Mouse (Mus musculus) MEL (cell line): ENCODE data around the gene Abl1. TPM values are rescaled to one million over a fixed set of nuclear protein-coding genes. Genes with fewer than 3 reads are reported as not detected.

Experiments used
- DNase-seq: peaks from one replicate; pipeline ENCODE4 v3.0.0; 2011; ENCODE audit warnings: low read depth, low spot score
- H3K27ac ChIP-seq: 2 replicates; pipeline ENCODE4 v1.5.1; 2012; ENCODE audit warnings: low read depth, mild to moderate bottlenecking, control low read depth, low read length, moderate library complexity; ENCODE audit not compliant: control insufficient read depth
- H3K27me3 ChIP-seq, 2 experiments: fragments of 150-350 bp in 1 of 2; sonication (generic) in 1 of 2; 2 replicates each; pipeline ENCODE4 v1.6.1; 2012; ENCODE audit warnings: low read length in 2 of 2, mild to moderate bottlenecking in 2 of 2, improper control_type of control experiment in 1 of 2, moderate library complexity in 1 of 2; ENCODE audit not compliant: insufficient read depth in 2 of 2, control insufficient read depth in 1 of 2
- H3K36me3 ChIP-seq, 2 experiments: 2 replicates each; pipeline ENCODE4 v1.6.1; 2012 to 2014; ENCODE audit warnings: low read length in 2 of 2, improper control_type of control experiment in 1 of 2, inconsistent platforms in 1 of 2, mild to moderate bottlenecking in 1 of 2; ENCODE audit not compliant: insufficient read depth in 2 of 2, control insufficient read depth in 1 of 2
- H3K4me1 ChIP-seq, 2 experiments: fragments of 150-350 bp in 1 of 2; sonication (generic) in 1 of 2; 2 replicates each; pipeline ENCODE4 v1.6.1; 2012; ENCODE audit warnings: low read length in 2 of 2, improper control_type of control experiment in 1 of 2, mild to moderate bottlenecking in 1 of 2; ENCODE audit not compliant: insufficient read depth in 2 of 2, control insufficient read depth in 1 of 2
- H3K4me3 ChIP-seq, 2 experiments: fragments of 150-350 bp in 1 of 2; sonication (generic) in 1 of 2; 2 replicates each; pipeline ENCODE4 v1.5.1; 2012; ENCODE audit warnings: low read depth in 2 of 2, low read length in 2 of 2, mild to moderate bottlenecking in 2 of 2, moderate library complexity in 2 of 2, control low read depth in 1 of 2, improper control_type of control experiment in 1 of 2; ENCODE audit not compliant: control insufficient read depth in 1 of 2, insufficient read depth in 1 of 2
- H3K79me2 ChIP-seq: 2 replicates; pipeline ENCODE4 v1.6.1; 2012; ENCODE audit warnings: mild to moderate bottlenecking, low read length, moderate library complexity; ENCODE audit not compliant: control insufficient read depth, poor library complexity, insufficient read depth
- H3K9ac ChIP-seq: 2 replicates; pipeline ENCODE4 v1.6.1; 2012; ENCODE audit warnings: low read depth, mild to moderate bottlenecking, control low read depth, low read length, moderate library complexity; ENCODE audit not compliant: control insufficient read depth, poor library complexity, severe bottlenecking
- H3K9me3 ChIP-seq: fragments of 150-350 bp; sonication (generic); replicated peaks from 2 replicates; pipeline ENCODE4 v1.6.1; 2012; ENCODE audit warnings: mild to moderate bottlenecking, low read length, improper control_type of control experiment, moderate library complexity; ENCODE audit not compliant: insufficient read depth
- CHD1 ChIP-seq: IDR thresholded peaks from 2 replicates; pipeline ENCODE4 v1.6.1; 2012; ENCODE audit warnings: low read depth, mild to moderate bottlenecking, inconsistent platforms, low read length, improper control_type of control experiment
- CTCF ChIP-seq, 3 experiments: IDR thresholded peaks in 2 of 3; conservative IDR thresholded peaks in 1 of 3; 2 replicates each; pipeline ENCODE4 v1.5.1; 2011 to 2012; ENCODE audit warnings: low read length in 3 of 3, low read depth in 2 of 3, mild to moderate bottlenecking in 2 of 3, improper control_type of control experiment in 1 of 3, inconsistent platforms in 1 of 3, mixed read lengths in 1 of 3, moderate library complexity in 1 of 3; ENCODE audit not compliant: control insufficient read depth in 1 of 3, insufficient read depth in 1 of 3, poor library complexity in 1 of 3, severe bottlenecking in 1 of 3
- ELF1 ChIP-seq: IDR thresholded peaks from 2 replicates; pipeline ENCODE4 v1.6.1; 2014; ENCODE audit warnings: low read depth, mild to moderate bottlenecking, inconsistent platforms, low read length, improper control_type of control experiment, moderate library complexity
- EP300 ChIP-seq, 2 experiments: IDR thresholded peaks; 2 replicates each; pipeline ENCODE4 v1.6.1; 2011; ENCODE audit warnings: improper control_type of control experiment in 2 of 2, low read length in 2 of 2, low read depth in 1 of 2, mild to moderate bottlenecking in 1 of 2
- GABPA ChIP-seq: IDR thresholded peaks from 2 replicates; pipeline ENCODE4 v1.6.1; 2012; ENCODE audit warnings: low read depth, mild to moderate bottlenecking, inconsistent platforms, low read length, improper control_type of control experiment, moderate library complexity
- HCFC1 ChIP-seq: IDR thresholded peaks from 2 replicates; pipeline ENCODE4 v1.6.1; 2012; ENCODE audit warnings: low read depth, mild to moderate bottlenecking, inconsistent platforms, low read length, improper control_type of control experiment, moderate library complexity
- KAT2A ChIP-seq: conservative IDR thresholded peaks from 2 replicates; pipeline ENCODE4 v1.6.1; 2012; ENCODE audit warnings: low read depth, low read length, improper control_type of control experiment, inconsistent platforms
- MAFK ChIP-seq: IDR thresholded peaks from 2 replicates; pipeline ENCODE4 v1.6.1; 2011; ENCODE audit warnings: low read depth, mild to moderate bottlenecking, low read length, improper control_type of control experiment, borderline replicate concordance
- MAX ChIP-seq: IDR thresholded peaks from 2 replicates; pipeline ENCODE4 v1.6.1; 2011; ENCODE audit warnings: low read length, improper control_type of control experiment
- MAZ ChIP-seq: IDR thresholded peaks from 2 replicates; pipeline ENCODE4 v1.6.1; 2012; ENCODE audit warnings: low read depth, mild to moderate bottlenecking, inconsistent platforms, low read length, improper control_type of control experiment
- MEF2A ChIP-seq: IDR thresholded peaks from 2 replicates; pipeline ENCODE4 v1.6.1; 2014; ENCODE audit warnings: low read depth, mild to moderate bottlenecking, inconsistent platforms, low read length, improper control_type of control experiment; ENCODE audit not compliant: poor library complexity, insufficient replicate concordance, severe bottlenecking; ENCODE audit errors: extremely low read depth
- MXI1 ChIP-seq: IDR thresholded peaks from 2 replicates; pipeline ENCODE4 v1.6.1; 2011; ENCODE audit warnings: mild to moderate bottlenecking, low read depth, low read length, improper control_type of control experiment
- MYC ChIP-seq: IDR thresholded peaks from 2 replicates; pipeline ENCODE4 v1.6.1; 2011; ENCODE audit warnings: low read depth, mild to moderate bottlenecking, low read length, improper control_type of control experiment, moderate library complexity
- NELFE ChIP-seq: IDR thresholded peaks from 2 replicates; pipeline ENCODE4 v1.6.1; 2011; ENCODE audit warnings: low read depth, low read length, improper control_type of control experiment
- NRF1 ChIP-seq: IDR thresholded peaks from 2 replicates; pipeline ENCODE4 v1.6.1; 2014; ENCODE audit warnings: low read depth, mild to moderate bottlenecking, inconsistent platforms, low read length, improper control_type of control experiment, moderate library complexity; ENCODE audit not compliant: poor library complexity, insufficient read depth, severe bottlenecking
- POLR2A ChIP-seq, 2 experiments: IDR thresholded peaks; 2 replicates each; pipeline ENCODE4 v1.6.1; 2011 to 2012; ENCODE audit warnings: low read length in 2 of 2, mild to moderate bottlenecking in 2 of 2, control low read depth in 1 of 2, improper control_type of control experiment in 1 of 2, low read depth in 1 of 2, moderate library complexity in 1 of 2; ENCODE audit not compliant: control insufficient read depth in 1 of 2, insufficient read depth in 1 of 2, poor library complexity in 1 of 2
- SIN3A ChIP-seq: IDR thresholded peaks from 2 replicates; pipeline ENCODE4 v1.6.1; 2012; ENCODE audit warnings: low read length, improper control_type of control experiment, inconsistent platforms
- SMC3 ChIP-seq: IDR thresholded peaks from 2 replicates; pipeline ENCODE4 v1.6.1; 2011; ENCODE audit warnings: low read depth, low read length, improper control_type of control experiment
- UBTF ChIP-seq: IDR thresholded peaks from 2 replicates; pipeline ENCODE4 v1.6.1; 2012; ENCODE audit warnings: low read depth, mild to moderate bottlenecking, inconsistent platforms, low read length, improper control_type of control experiment, moderate library complexity, borderline replicate concordance; ENCODE audit not compliant: insufficient read depth
- USF2 ChIP-seq, 2 experiments: IDR thresholded peaks; 2 replicates each; pipeline ENCODE4 v1.6.1; 2011 to 2012; ENCODE audit warnings: improper control_type of control experiment in 2 of 2, low read length in 2 of 2, borderline replicate concordance in 1 of 2, inconsistent platforms in 1 of 2, low read depth in 1 of 2, mild to moderate bottlenecking in 1 of 2; ENCODE audit not compliant: insufficient read depth in 1 of 2
- ZC3H11A ChIP-seq: IDR thresholded peaks from 2 replicates; pipeline ENCODE4 v1.6.1; 2012; ENCODE audit warnings: low read depth, mild to moderate bottlenecking, inconsistent platforms, low read length, improper control_type of control experiment
- ZMIZ1 ChIP-seq: IDR thresholded peaks from 2 replicates; pipeline ENCODE4 v1.6.1; 2012; ENCODE audit warnings: low read depth, mild to moderate bottlenecking, inconsistent platforms, low read length, improper control_type of control experiment, moderate library complexity
- polyA plus RNA-seq, 2 experiments: library from polyadenylated mRNA; stranded (reverse) in 1 of 2; unstranded in 1 of 2; fragments of >175 nt in 1 of 2; fragments of >200 nt in 1 of 2; gene quantifications; 2 replicates each; pipeline versions ENCODE4 v1.2.1 to v1.2.4; 2012; ENCODE audit warnings: low replicate concordance in 2 of 2, low read depth in 1 of 2; ENCODE audit not compliant: insufficient read length in 2 of 2, insufficient read depth in 1 of 2, missing spikeins in 1 of 2
- total RNA-seq: library from RNA; depleted of rRNA; stranded (reverse); fragments of 300-350 nt; gene quantifications from 2 replicates; pipeline ENCODE4 v1.2.3, GENCODE M21; 2012

Abl1 gene
- total and polyA plus RNA-seq, 3 experiments = 21.3 to 47.1 TPM; not detected in 1

DNA sequence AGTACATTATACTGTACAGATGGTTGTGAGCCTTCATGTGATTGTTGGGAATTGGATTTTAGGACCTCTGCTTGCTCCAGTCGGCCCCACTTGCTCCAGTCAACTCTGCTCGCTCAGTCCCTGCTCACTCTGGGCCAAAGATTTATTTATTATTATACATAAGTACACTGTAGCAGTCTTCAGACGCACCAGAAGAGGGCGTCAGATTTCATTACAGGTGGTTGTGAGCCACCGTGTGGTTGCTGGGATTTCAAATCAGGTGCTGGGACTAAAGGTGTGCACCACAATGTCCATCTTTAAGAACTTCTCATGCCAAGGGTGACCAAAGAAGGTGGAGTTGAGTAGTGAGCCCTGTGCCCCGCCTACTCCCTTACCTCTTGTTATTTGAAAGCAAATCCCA, 104.4 kb downstream of the Abl1 start:
- no peaks in the 10 kb centered on the region for H3K9me3 ChIP-seq
- no peak overlapping the region for H3K27ac ChIP-seq
- no peak overlapping the region for H3K4me3 ChIP-seq
- DNase-seq = no peak
- TF ChIP-seq HCFC1 (no peak), MAFK (no peak), CTCF (IDR thresholded peaks at IDR 0.05 in 2 of 3, conservative IDR thresholded peaks at IDR 0.05 in 1 of 3; ENCODE audit: control insufficient read depth in 1 of 3, insufficient read depth in 1 of 3, low read depth in 2 of 3, low read length in 3 of 3, poor library complexity in 1 of 3, severe bottlenecking in 1 of 3) (peak; percentile 3 to 45 (median 12); a peak in 3 of 6 replicates), MYC (no peak), SMC3 (peak; percentile 20; the same call in 1 of the 2 replicates)
- H3K27me3 ChIP-seq = no peaks in the 10 kb centered on the region
- no peaks in the 10 kb centered on the region for H3K4me1 ChIP-seq
- peaks cover 0 to 2% of the 10 kb centered on the region in 2 experiments; a peak in 2 of 4 replicates for H3K36me3 ChIP-seq
- H3K9ac ChIP-seq = no peak overlapping the region
- H3K79me2 ChIP-seq = no peaks in the 10 kb centered on the region

- Histone ChIP-seq H3K4me1 (no peaks in the 10 kb centered on the region), H3K79me2 (no peaks in the 10 kb centered on the region), H3K27me3 (no peaks in the 10 kb centered on the region), H3K4me3 (no peak overlapping the region), H3K9me3 (no peaks in the 10 kb centered on the region), H3K9ac (no peak overlapping the region), H3K36me3 (peaks cover 0 to 2% of the 10 kb centered on the region in 2 experiments; a peak in 2 of 4 replicates), H3K27ac (no peak overlapping the region)
- TF ChIP-seq GABPA (no peak), KAT2A (no peak)
- TF ChIP-seq, all 39 proteins: peak for 0
- no peak for DNase-seq
These were observed 108.8 kb downstream of the Abl1 start for GRCm38 (mm10) chr2:31796943-31797342.

DNA sequence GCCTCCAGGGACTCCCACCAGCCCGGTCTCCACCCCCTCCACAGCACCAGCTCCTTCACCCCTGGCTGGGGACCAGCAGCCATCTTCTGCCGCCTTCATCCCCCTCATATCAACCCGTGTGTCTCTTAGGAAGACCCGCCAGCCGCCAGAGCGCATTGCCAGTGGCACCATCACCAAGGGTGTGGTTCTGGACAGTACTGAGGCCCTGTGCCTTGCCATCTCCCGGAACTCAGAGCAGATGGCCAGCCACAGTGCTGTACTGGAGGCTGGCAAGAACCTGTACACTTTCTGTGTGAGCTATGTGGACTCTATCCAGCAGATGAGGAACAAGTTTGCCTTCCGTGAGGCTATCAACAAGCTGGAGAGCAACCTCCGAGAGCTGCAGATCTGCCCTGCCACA, 113.2 kb downstream of the Abl1 start:
- TF ChIP-seq SIN3A = no peak
- TF ChIP-seq POLR2A (IDR thresholded peaks at IDR 0.05; ENCODE audit: control insufficient read depth in 1 of 2, insufficient read depth in 1 of 2, low read depth in 1 of 2, low read length in 2 of 2, poor library complexity in 1 of 2) = no peak
- TF ChIP-seq ZC3H11A = no peak
- no peak for TF ChIP-seq MXI1
- TF ChIP-seq MEF2A = no peak
- no peak for TF ChIP-seq ZMIZ1
- TF ChIP-seq MAZ = no peak
- no peak for TF ChIP-seq SMC3
- no peak for TF ChIP-seq CTCF (IDR thresholded peaks at IDR 0.05 in 2 of 3, conservative IDR thresholded peaks at IDR 0.05 in 1 of 3; ENCODE audit: control insufficient read depth in 1 of 3, insufficient read depth in 1 of 3, low read depth in 2 of 3, low read length in 3 of 3, poor library complexity in 1 of 3, severe bottlenecking in 1 of 3)
- no peak for TF ChIP-seq CHD1
- no peak for TF ChIP-seq EP300 (IDR thresholded peaks at IDR 0.05; ENCODE audit: low read depth in 1 of 2, low read length in 2 of 2)
- TF ChIP-seq HCFC1 = no peak
- no peak for TF ChIP-seq ELF1
- TF ChIP-seq MYC = no peak
- TF ChIP-seq USF2 (IDR thresholded peaks at IDR 0.05; ENCODE audit: borderline replicate concordance in 1 of 2, insufficient read depth in 1 of 2, low read depth in 1 of 2, low read length in 2 of 2) = no peak
- no peak for TF ChIP-seq MAFK
- TF ChIP-seq UBTF = no peak
- no peak for TF ChIP-seq MAX
- TF ChIP-seq NELFE = no peak
- TF ChIP-seq NRF1 = no peak
- no peaks in the 10 kb centered on the region for H3K27me3 ChIP-seq
- no peaks in the 10 kb centered on the region for H3K4me1 ChIP-seq
- H3K4me3 ChIP-seq = no peak overlapping the region
- H3K9ac ChIP-seq = no peak overlapping the region
- H3K9me3 ChIP-seq = no peaks in the 10 kb centered on the region
- H3K27ac ChIP-seq = no peak overlapping the region
- DNase-seq = no peak
- H3K79me2 ChIP-seq = no peaks in the 10 kb centered on the region
- H3K36me3 ChIP-seq = no peaks in the 10 kb centered on the region; a peak in 1 of 4 replicates
